Mouse (Mus musculus): ENCODE data around the gene Zfp423.

The Zfp423 gene

DNA sequence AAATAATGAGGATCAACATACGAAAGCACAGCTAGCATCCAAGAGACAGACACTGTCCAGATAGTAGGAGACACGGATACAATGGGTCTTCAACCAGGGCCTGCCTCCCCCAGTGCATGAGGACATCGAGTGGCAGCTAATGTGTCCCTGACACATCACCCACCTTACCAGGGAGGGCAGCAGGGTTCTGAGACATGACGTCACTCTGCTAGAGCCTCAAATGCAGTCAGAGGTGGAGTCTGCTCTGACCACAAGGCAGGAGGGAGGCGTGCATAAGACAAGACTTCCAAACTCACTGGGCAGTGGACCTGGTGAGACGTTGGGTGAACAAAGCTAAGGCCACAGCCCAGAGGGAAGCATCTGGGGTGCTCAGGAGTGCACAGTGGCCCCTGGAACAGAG lies 148.6 kb downstream of the Zfp423 start:
- in situ Hi-C loops (cut with MboI, MseI), result loop anchor here (25.0 kb wide), 1 partner anchor 977 kb away; no protein-coding TSS in a partner anchor

DNA sequence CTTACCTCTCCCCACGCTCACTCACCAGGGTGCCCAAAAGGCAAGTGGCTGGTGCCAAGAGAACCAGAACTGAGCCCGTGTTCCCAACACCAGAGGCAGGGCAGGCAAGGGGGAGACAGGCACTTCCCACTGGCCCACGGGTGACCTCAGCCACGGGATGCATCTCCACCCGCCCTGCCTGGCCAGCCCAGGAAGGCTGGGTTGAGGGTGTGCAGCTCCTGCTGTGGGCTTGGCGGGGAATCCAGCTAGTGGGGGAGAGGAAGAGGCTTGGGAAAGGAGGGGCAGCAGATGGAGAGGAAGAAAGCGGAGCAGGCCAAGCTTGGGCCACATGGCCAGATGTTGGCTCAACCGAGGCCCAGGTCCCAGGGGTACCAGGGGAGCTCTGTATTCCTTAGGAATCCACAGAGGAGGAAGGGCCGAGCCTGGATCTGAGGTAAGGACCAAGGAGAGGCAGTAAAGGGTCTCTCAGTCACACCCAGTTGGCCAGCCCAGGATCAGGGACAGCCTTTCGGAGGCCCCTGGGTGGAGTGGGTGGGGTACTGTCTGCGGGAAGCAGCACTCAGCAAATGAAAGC lies 155.0 kb downstream of the Zfp423 start:
- in situ Hi-C loops (cut with MboI, MseI), result loop anchor here (10.0 to 25.0 kb wide), 2 partner anchors 850 to 983 kb away; no protein-coding TSS in a partner anchor

DNA sequence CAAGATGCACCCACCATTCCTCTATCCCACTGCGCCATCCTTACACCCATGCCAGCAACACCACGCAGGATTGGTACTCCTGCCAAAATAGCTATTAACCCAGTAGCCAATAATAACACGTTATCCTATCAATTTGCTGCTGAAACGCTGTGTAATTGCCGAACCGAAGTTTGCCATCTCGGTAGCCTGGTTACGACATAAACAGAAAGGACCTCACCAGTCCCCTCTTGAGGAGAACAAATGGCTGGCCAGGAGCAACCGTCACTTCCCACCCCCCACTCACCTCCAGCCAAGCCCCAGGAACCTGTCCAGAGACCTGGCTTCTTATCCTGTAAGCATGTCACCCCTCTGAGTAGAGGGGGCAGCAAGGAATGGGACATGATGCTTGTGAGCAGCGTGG lies 156.0 kb downstream of the Zfp423 start:
- in situ Hi-C loops (cut with MboI, MseI), result loop anchor here (10.0 to 25.0 kb wide), 2 partner anchors 849 to 984 kb away; no protein-coding TSS in a partner anchor

DNA sequence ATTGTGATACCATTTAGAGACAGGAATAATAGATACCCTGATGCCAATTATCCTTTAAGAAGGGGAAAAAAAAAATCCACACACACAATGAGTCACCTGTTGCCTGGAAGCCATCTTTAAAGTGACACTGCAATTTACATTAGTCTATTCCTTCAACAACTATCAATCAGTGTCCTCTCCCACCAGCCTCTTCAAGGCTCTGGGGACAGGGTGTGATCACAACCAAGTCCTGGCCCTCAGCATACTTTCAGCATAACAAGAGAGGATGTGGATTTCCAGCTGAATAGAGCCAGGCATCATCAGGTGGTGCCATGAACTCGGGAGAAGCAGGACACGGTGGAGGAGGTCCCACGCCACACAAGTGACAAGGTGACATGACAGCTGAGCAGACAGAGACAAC lies 156.8 kb downstream of the Zfp423 start:
- in situ Hi-C loops (cut with MboI, MseI), result loop anchor here (10.0 to 25.0 kb wide), 2 partner anchors 848 to 985 kb away; no protein-coding TSS in a partner anchor

DNA sequence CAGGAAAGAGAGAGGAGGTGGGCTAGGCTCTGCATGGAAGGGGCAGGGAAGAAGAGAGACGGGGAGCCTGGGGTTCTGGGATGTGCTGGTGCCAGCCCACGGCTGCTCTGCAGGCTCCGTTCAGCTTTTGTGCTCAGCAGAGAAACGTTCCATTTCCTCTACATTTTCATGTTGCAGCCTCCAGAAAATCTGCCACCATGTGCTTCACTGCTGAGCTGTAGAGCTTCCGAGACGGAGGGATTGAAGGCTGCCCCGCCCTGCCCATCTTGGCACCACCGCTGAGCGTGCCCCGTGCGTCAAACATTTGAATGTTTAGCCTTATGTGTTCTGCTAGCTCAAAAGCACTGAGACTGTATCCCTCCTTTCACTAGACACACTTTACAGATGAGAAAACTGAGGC lies 159.3 kb downstream of the Zfp423 start:
- in situ Hi-C loops (cut with MboI, MseI), result loop anchor here (10.0 to 25.0 kb wide), 2 partner anchors 845 to 987 kb away; no protein-coding TSS in a partner anchor

DNA sequence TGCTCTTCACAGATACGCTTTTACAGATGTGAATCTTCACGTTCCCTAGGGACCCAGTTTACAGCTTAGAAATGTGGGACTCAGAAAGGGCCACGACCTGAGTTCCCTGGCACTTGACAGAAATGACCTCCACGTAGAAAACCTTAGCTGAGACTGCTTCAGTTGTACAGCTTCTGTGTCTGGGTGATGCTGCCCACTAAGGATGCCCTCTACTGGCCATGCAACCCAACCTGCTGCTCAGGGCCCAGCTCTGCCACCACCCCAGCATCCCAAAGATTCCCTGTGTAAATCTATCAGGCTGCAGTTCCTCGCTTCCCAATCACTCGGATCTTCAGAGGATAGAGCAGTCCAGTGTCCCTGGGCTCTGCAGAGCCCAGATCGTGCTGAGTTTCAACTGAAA lies 163.2 kb downstream of the Zfp423 start:
- in situ Hi-C loops (cut with MboI, MseI), result no loop called here

DNA sequence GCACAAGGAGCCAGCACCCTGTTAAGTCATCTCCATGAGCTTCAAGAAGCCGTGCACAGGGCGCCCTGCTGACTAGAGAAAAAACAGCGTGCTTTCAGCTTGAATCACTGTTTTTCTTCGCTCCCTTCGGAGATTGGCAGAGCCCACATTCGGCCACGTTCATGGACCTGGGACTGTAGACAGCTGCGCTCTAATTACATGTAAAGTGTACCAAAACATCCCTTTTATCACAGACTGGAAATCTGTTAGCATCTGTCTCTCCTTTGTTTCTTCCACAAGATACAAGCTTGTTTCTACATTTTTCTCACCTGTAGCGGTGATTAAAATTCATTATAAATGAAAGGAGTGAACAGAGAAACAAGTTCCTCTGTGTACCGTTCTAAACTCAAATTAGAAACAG lies 164.8 kb downstream of the Zfp423 start:
- in situ Hi-C loops (cut with MboI, MseI), result no loop called here

DNA sequence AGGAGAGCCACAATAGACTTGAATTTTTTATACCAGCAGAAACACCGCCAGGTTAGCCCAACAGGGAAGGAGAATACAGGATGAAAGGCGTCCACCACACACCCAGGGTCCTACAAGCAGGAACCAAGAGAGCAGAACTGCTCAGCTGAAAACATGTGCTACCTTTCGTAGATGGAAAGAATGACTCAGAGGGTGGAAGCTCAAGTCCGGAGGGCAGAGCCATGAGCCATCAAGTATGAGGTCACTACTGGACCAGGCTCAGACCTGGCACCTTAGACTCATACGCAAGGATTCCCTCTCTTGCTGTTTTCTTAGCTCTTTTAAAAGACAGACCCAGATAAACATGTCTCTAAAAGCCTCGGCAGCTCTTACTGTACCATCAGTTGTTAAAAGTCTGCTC lies 168.3 kb downstream of the Zfp423 start:
- in situ Hi-C loops (cut with MboI, MseI), result no loop called here

DNA sequence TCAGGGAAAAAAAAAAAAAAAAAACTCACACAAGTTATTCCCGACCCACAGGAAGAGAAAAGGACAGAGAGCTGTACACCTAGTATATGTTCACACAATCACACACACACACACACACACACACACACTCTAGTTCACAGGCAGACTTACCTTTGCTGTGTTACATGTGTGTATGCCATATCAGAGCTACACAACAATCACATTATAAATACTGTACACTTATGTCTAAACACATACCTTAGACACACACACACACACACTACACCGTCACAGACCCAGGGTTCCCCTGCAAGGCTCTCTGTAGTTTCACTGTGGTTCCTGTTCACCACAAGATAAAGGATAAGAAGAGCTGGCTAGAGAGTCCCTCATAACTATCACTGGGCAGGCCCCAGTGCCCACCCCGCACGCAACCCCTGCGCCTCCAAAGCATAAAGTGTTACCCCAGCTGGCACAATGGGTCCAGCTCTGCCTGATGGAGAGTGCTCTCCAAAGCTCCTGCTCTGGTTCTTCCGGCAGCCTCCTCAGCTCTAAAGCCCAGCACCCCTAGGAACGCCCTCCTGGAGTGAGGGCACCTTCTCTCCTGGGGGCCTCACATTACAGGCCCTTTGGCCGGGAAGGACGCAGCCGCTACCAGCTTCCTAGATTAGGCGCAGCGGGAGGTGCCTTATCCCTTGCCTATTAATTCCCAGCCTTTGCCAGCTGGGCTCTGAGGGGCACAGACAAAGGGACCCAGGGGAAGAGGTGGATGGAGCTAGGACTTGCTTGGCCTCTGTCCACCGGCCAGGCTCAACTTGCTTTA lies 174.6 kb downstream of the Zfp423 start:
- in situ Hi-C loops (cut with MboI, MseI), result no loop called here

DNA sequence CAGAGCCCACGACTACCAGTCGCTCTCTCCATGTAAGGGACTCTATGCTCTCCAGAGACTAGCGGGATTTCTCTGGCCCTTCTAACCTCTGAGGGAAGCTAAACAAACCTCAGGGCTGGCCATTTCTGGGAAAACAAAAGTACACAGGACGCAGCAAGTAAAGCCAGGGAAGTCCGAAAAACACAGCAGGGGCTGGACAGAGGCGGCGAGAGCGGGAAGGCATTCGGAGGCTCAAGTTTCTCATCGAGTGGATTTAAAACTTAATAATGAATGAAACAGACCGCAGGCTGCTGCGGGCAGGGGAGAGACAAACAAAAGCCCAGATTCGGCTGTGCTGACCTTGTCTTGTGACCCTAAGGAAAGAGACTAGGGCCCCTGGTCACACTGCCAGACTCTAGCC lies 175.2 kb downstream of the Zfp423 start:
- in situ Hi-C loops (cut with MboI, MseI), result no loop called here

DNA sequence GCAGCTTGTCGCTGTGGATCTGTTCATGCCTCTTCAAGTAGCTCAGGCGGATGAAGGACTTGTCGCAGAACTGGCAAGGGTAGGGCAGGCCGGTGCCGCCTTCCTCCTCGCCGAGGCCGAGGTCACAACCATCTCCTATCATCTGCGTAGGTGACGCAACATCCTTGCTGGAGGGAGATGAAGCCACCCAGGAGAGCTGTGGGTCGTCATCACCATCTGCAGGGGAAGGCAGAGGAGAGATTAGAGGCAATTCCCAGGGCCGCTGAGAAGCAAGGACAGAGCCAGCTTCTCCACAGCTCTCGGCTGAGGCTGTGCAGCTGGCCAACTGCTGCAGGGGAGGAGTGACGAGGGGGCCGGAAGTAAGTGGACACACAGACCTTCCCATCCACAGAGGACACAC lies 176.2 kb downstream of the Zfp423 start:
- in situ Hi-C loops (cut with MboI, MseI), result no loop called here

DNA sequence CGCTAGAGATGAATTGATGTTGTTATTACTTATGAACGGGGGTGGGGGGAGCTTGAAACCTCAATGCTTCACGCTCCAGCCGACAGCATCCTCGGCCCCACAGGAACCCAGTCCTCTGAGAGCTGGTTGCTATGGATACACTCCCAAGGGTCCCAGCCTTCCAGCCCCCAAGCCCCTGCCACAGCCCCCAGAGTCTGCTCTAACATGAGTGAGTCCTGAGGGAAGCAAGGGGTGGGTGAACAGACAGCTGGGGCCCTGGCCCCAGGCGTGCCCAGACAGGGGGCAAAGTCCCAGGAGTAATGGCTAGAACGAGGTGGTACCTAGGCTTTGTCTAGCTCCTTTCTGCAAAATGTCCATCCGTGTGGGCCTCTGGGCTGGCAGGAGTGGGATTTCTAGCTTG lies 181.8 kb downstream of the Zfp423 start:
- in situ Hi-C loops (cut with MboI, MseI), result no loop called here

DNA sequence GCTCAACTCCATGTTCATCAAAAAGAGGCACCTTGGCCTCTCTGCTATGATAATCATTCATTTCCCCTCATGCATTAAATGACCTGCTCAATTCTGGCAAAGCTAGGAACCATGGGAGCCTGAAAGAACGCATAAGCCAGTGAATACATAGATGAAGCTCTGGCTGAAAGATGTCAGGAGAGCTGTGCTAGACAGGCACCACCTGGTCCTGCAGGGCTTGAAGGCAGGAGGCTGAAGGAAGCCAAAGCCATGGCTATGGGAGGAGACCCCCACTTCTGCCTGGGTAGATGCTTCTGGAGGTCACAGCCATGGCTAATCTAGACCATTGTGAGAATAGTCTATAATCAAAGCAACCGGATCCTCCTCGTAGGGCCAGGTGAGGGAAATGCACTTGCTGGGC lies 183.5 kb downstream of the Zfp423 start:
- in situ Hi-C loops (cut with MboI, MseI), result no loop called here

DNA sequence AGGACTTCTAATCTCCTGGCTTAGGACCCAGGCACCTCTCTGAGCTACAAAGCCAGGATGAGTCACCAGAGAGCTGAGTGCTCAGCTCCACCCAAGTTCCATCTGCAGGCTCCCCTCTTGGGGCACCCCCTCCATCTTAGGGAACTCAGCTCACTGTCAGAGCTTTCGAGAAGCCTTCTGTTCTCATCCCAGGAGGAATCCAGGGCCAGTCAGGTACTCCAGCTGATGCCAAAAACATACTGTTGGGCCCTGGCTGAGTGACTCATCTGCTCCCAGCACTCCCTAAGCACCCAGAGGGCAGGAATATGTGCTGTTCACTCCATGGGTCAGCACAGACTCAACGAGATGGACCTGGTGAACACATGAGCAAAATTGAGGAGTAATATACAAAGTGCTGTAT lies 184.4 kb downstream of the Zfp423 start:
- in situ Hi-C loops (cut with MboI, MseI), result no loop called here

DNA sequence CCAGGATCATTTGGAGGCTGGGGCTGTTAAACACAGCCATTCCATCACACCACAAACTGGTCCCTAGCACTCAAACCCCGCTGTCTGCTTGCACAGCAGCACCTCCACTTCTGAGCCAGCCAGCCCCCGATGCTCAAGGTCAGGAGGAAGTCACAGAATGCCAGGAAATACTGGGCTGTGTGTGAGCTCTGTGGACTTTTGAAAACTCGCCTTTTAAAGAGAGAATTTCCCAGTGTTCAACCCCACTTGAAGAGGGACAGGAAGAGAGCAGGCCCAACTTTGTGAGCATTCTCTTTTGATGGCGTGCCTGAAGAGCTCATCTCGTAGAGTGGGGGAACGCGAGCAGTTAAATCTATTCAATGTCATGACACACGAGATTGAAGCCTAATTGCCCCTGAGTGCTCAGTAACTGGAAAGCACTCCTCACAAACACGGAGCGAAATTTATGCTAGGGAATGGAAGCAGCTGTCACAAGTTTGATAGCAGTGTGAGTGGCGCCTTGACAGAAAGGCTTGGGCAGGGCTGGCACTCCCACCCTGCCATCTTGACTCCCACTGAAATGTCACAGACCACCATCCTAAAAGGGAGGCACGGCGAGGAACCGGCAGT lies 186.4 kb downstream of the Zfp423 start:
- in situ Hi-C loops (cut with MboI, MseI), result no loop called here

DNA sequence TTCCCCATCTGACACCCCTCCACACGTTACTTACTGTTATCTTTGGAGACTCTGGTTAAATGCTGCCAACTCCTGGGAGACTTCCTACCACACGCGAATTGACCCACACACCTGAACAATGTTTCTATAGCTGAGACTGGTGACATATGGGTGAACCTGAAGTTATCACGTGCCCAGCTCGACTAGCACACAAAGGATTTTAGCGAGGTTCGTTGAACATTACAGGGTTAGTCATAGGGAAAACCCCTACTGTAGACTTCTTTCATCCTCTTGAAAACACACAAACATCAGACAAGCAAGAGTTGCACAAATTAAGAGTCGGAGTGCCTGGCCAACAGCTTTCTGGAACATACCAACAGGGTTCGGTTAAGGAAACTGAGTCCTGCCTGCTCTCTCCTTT lies 191.5 kb downstream of the Zfp423 start:
- in situ Hi-C loops (cut with MboI, MseI), result no loop called here

DNA sequence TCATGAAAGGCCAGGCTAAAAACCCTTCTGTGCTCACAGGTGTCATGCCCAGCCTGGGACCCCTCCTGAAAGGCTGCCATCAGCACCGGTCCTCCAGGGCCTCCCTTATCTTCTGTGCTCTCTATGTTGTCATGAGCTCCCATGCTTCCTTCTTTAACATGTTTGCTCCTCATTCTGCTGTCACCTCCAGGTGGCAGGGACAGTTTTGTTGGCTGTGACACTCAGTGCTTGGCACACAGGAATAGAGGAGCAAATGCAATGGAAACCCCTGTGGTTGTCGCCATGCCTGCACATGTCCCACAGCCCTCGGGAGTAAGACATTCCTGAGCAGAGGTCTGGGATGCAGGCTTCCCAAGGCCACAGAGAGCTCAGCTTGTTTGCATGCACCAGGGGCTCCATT lies 194.1 kb downstream of the Zfp423 start:
- in situ Hi-C loops (cut with MboI, MseI), result no loop called here

DNA sequence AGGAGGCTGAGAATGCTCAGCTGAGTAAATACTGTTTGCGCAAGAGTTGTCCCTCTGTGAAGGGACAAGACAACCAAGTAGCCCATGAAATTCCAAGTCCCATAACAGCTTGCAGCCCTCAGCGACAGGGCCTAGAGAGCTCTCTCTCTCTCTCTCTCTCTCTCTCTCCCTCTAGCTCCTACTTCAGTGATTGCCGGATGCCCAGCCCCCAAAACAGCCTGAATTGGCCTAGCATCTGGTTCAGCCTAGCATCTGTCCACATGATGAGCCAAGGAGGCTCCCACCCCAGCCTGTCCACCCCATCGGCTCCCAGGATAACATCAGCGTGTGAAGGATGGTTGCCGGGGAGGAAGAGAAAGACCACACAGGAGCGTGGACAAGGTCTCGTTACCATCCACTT lies 200.6 kb downstream of the Zfp423 start:
- in situ Hi-C loops (cut with MboI, MseI), result no loop called here

DNA sequence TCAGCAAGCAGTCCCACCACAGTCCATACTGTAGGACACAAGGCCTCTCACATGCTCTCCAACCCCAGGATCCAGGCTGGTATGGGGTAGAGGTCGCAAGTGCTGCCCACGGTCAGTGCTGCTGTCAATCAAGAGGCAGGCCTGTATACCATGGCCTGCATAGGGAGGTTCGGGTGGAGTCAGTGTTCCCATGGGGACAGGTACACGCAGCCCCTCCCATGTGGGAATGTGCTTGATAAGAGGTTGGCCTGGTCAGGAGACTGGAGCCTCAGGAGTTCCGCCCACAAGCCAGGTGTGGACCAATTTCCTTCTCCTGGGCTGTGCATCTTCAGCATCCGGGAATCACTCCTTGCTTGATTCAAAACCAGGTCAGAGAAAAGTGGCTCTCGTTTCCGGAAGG lies 204.5 kb downstream of the Zfp423 start:
- in situ Hi-C loops (cut with MboI, MseI), result no loop called here

DNA sequence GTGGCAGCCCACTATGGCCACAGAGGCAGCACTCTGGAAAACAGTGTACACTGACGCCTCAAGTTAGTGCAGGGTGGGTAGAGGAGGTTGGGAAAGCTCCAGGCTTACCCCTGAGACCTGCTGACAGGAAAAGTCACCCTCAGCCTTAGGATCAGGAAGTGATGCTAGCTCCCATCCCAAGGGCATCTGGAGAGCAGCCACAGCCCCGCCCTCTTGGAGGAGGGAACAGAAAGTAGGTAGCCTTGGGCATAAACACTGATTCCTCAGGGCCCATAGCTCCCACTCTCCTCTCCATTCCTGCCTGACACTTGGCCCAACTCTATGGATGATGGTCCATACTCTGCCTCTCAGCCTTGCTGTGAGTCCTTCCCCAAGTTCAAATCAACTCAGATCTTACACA lies 205.8 kb downstream of the Zfp423 start:
- in situ Hi-C loops (cut with MboI, MseI), result no loop called here

DNA sequence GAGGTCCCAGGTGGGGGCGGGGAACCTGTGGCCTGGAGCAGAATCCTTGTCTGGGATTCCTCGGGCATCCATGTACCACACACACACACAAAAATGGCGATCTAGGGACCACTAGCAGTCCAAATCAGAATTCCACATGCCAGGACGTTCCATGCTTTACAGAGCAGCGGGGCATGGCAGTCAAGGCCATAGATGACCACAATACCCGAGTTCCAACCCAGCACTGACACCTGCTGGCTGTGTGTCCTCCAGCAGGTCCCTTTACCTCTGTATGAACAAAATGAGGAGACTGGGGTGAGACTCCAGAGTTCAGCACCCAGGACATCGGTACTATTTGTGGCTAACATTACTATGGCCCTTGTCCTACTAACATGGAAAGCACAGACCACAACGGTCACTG lies 206.2 kb downstream of the Zfp423 start:
- in situ Hi-C loops (cut with MboI, MseI), result no loop called here

DNA sequence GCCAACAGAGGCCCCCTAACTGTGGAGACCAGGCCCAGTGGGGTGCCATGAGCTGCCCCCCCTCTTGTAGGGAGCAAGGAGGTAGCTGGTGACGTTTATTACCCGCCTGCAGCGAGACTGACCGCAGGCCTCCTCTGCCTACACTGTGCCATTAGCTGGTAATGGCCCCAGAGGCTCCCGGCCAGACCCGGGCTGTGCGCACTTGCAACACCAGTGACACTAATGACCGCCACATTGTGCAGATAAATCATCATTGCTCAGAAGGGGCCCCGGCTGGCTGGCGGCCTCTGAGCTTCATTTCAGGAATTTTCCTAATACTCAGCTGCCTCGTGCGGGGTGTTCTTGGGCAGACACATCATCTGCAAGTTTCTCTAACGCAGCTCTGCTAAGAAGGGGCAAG lies 206.7 kb downstream of the Zfp423 start:
- in situ Hi-C loops (cut with MboI, MseI), result no loop called here

DNA sequence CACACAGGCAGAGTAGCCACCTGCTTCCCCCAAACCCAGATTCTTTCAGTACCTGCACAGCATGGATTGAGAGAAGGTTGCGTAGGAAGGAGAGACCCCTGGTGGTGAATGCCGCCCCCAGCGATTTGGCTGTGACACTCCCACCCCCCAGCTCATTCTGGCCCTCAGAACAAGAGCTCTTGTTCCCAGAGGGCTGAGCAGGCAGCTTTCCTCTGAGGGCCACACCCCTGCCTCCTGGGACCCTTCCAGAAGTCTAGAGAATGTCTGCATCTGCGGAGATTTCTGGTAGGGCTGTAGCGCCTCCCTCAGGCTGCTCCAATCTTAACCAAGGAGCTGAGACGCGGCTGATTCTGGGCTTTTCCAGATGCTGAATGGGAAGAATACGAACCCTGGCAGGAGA lies 211.8 kb downstream of the Zfp423 start:
- in situ Hi-C loops (cut with MboI, MseI), result no loop called here

Data from regulatory T cell (primary cell).